Mouse (Mus musculus) embryonic fibroblast, embryonic 13.5 days (primary cell): ENCODE results near the gene Foxp1.

ENCODE experiments used
- CTCF ChIP-seq: IDR thresholded peaks from 2 replicates; pipeline ENCODE4 v1.5.1; 2011; ENCODE audit warnings: mild to moderate bottlenecking, control low read depth, low read length, moderate library complexity, borderline replicate concordance; ENCODE audit not compliant: insufficient read depth
- POLR2A ChIP-seq: IDR thresholded peaks from 2 replicates; pipeline ENCODE4 v1.6.1; 2011; ENCODE audit warnings: low read depth, mild to moderate bottlenecking, control low read depth, low read length, moderate library complexity

GRCm38 (mm10) chr6:99344966-99345365, 177.6 kb downstream of the Foxp1 start:
- TF ChIP-seq CTCF (no peak), POLR2A (no peak)
